Mouse (Mus musculus): ENCODE measurements around the gene Cox4i2. TPM values are rescaled to one million over a fixed set of nuclear protein-coding genes. Genes with fewer than 3 reads are reported as not detected.

Cox4i2 gene
- polyA plus RNA-seq (2015; fragmentation: Nextera tagmentation; extraction: Ambion mirVana): 1.0 and 1.1 TPM in 2 replicates

DNA sequence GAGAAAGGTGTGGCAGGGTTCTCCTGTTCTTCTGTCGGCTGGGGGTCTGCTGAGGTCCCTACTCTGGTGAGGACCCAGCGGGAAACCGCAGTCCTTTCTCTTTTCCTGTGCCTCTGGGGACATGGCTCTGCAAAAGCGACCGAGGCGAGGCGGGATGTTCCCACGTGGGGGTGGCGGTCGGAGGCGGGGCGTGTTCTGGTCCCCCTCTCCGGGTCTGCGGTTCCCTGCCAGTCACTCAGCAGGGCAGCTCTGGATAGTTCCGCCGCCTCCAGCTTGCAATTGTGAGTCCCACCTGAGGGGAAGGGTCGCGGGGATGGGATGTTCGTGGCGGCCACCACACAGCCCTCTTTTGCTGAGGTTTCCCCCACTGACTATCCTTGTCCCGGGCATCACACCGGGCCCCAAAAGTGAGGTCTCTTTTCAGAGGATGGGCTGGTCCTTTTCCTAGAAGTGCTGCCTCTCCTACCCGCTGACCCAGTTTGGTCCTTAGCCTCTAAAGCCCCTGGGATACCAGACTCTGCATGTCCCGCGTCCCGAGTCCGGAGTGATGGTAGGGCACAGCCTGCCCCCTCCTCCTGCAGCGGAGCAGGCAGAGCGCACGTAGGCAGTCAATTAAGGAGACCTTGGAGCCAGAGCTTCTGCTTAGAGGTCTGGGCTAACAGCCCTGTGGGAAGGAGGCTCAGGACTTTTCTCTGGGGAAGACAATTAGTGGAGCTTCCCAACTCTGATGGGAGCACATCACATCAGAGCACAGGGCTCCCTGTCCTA lies at the start of gene Cox4i2:
Gene Cox4i2 (plus strand): TSS at position 230 of the 768 bp plus-strand sequence.
- ATAC-seq (ENCODE audit: insufficient read depth): no peak
- H3K27ac ChIP-seq (replicated peaks): no peak within 1 kb of the TSS
- H3K4me1 ChIP-seq (replicated peaks): peaks cover under 1% of the 10 kb centered on the region
- no peak within 1 kb of the TSS for H3K4me3 ChIP-seq (replicated peaks)
- 6% methylated on average over 30 of the region's 30 CpGs for WGBS (ENCODE audit: insufficient replicate concordance)
- peaks cover 45% of the 10 kb centered on the region for H3K27me3 ChIP-seq
- H3K9me3 ChIP-seq (replicated peaks): no peaks in the 10 kb centered on the region
- H3K9ac ChIP-seq: no peak within 1 kb of the TSS
- peak within 1 kb of the TSS; percentile 37 for H3K4me2 ChIP-seq
- no peaks in the 10 kb centered on the region for H3K36me3 ChIP-seq (replicated peaks)

DNA sequence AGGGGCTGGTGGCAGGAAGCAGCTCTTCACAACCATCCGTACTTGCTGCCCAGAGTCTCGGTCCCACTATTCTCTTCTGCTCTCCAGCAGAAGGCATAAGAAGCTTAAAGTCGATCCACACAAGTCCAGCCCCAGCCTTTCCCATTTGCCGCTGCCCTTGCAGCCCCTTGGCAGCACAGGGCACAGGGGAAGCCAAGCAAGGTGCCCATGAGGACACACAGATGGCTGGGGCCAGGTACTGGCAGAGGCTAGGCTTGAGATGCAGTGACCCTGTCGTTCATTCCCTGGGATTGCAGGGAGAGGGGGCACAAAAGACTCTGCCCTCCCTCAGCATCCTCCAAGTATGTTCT lies 49.7 kb upstream of the Cox4i2 start:
- Histone ChIP-seq H3K27ac (replicated peaks) (no peak overlapping the region), H3K9me3 (replicated peaks) (no peaks in the 10 kb centered on the region), H3K4me2 (no peak overlapping the region), H3K4me3 (replicated peaks) (no peak overlapping the region), H3K36me3 (replicated peaks) (peaks cover 73% of the 10 kb centered on the region), H3K4me1 (replicated peaks) (peaks cover 18% of the 10 kb centered on the region), H3K9ac (no peak overlapping the region), H3K27me3 (no peaks in the 10 kb centered on the region)
- no peak for ATAC-seq (ENCODE audit: insufficient read depth)
- 79% methylated on average over 5 of the region's 5 CpGs for WGBS (ENCODE audit: insufficient replicate concordance)

DNA sequence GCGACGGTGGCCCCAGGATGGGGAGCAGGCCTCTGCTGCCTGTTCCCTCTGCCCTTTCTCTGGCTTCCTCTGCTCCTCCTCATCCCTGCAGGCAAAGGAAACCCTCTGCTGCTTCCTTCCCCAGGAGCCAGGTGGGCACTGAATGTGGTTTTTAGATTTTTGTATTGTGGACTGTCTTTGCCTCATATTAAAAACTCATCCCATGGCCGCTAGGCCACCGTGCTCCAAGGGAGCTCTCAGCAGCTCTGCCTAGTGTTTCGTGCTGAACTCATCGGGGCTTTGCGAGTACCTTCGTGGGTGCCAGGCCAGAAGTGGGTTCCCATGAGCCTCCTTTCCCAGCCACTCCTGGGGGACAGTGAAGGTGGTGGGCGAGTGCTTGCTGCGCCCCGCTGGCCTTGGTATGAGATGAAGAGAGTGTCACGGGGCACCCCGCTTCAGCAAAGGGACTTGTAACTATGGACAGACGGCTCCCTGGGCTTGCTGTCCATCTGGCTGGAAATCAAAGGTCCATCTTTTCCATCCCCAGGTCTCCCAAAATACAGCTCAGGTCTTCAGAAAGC lies 49.1 kb upstream of the Cox4i2 start:
- H3K9me3 ChIP-seq (replicated peaks): no peaks in the 10 kb centered on the region
- no peak overlapping the region for H3K27ac ChIP-seq (replicated peaks)
- no peak overlapping the region for H3K9ac ChIP-seq
- peaks cover 67% of the 10 kb centered on the region for H3K36me3 ChIP-seq (replicated peaks)
- ATAC-seq (ENCODE audit: insufficient read depth): no peak
- no peak overlapping the region for H3K4me2 ChIP-seq
- peaks cover 18% of the 10 kb centered on the region for H3K4me1 ChIP-seq (replicated peaks)
- H3K27me3 ChIP-seq: no peaks in the 10 kb centered on the region
- WGBS (ENCODE audit: insufficient replicate concordance): 77% methylated on average over 14 of the region's 14 CpGs
- H3K4me3 ChIP-seq (replicated peaks): no peak overlapping the region

DNA sequence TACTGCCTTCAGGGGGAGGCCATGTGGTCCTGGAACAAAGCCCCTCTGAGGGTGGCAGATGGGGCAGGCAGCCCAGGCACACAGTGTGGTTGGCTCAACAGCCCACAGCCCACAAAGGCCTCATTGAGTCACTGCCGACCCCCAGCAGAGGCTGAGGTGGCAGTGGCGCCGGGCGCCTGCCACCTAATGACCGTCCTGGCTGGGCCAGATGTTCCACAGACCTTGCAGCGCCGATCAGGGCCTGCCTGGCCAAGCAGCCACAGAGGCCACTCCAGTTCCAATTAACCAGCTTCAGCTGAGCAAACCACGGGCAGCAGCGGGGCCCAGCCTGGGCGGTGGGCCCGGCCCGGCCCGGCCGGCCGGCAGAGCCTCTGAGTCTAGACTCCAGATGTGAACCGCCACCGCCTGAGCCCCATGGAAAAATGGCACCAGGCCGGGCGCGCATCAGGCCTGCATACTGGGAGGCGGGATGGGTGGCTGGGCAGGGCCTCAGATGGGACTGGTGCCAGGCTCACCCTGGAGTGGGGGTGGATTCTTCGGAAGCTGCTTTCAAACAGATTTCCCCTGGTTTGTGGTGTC lies 47.9 kb upstream of the Cox4i2 start:
- no peak overlapping the region for H3K9ac ChIP-seq
- no peak overlapping the region for H3K27ac ChIP-seq (replicated peaks)
- no peak for ATAC-seq (ENCODE audit: insufficient read depth)

DNA sequence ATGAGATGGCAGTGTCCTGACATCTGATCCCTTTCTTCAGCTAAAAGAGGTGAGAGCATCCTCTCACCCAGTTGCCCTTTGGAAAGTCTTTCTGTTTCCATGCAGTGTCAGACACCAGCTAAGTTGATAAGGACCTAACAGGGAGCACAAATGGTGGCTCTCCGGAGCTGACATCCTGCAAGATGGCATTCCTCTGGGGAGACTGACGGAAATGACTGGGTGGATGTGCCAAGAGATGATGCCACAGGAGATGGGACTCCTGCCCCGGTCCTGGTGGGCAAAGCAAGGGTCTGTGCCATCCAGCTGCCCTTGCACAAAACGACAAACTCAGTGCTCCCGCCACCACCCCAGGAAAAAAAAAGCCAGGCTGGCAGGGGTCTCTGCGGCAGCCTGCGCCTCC lies 46.8 kb upstream of the Cox4i2 start:
- H3K9ac ChIP-seq: peak overlapping the region; percentile 44; the same call in 1 of the 2 replicates
- H3K36me3 ChIP-seq (replicated peaks): peaks cover 45% of the 10 kb centered on the region
- ATAC-seq (ENCODE audit: insufficient read depth): no peak

More for the DNA sequence above, 47.9 kb upstream of the Cox4i2 start:
- Histone ChIP-seq H3K4me2 (no peak overlapping the region), H3K27me3 (no peaks in the 10 kb centered on the region), H3K4me1 (replicated peaks) (peaks cover 21% of the 10 kb centered on the region), H3K36me3 (replicated peaks) (peaks cover 55% of the 10 kb centered on the region), H3K4me3 (replicated peaks) (no peak overlapping the region), H3K9me3 (replicated peaks) (no peaks in the 10 kb centered on the region)
- 88% methylated on average over 22 of the region's 22 CpGs for WGBS (ENCODE audit: insufficient replicate concordance)

DNA sequence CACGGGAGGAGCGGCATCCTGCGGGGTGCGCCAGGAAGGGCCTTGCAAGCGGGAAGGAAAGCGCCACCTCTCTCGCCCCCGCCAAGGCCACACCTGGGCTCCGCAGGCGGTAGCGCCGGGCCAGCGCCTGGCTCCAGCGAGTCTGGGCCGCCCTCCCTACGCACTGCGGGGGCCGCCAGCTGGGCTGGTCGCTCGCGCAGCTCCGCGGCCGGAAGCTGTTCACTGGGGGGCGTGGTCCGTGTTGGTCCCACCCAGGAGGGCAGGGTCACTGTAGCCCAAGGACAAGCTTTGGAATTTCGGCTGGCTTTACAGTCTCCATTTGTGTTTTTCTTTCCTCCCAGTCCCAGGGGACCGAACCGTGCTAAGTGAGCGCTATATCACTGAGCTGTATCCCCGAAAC lies 46.3 kb upstream of the Cox4i2 start:
- Histone ChIP-seq H3K27me3 (no peaks in the 10 kb centered on the region), H3K9ac (peak overlapping the region; percentile 44; the same call in 1 of the 2 replicates), H3K36me3 (replicated peaks) (peaks cover 40% of the 10 kb centered on the region), H3K27ac (replicated peaks) (peak overlapping the region; percentile 51; the same call in 1 of the 2 replicates), H3K9me3 (replicated peaks) (no peaks in the 10 kb centered on the region), H3K4me1 (replicated peaks) (peaks cover 21% of the 10 kb centered on the region), H3K4me2 (peak overlapping the region; percentile 59), H3K4me3 (replicated peaks) (peak overlapping the region; percentile 42)
- ATAC-seq (ENCODE audit: insufficient read depth): peak; percentile 83
- 24% methylated on average over 31 of the region's 31 CpGs for WGBS (ENCODE audit: insufficient replicate concordance)

More for the DNA sequence above, 46.8 kb upstream of the Cox4i2 start:
- WGBS (ENCODE audit: insufficient replicate concordance): 48% methylated on average over 7 of the region's 7 CpGs
- Histone ChIP-seq H3K27ac (replicated peaks) (peak overlapping the region; percentile 51; the same call in 1 of the 2 replicates), H3K4me3 (replicated peaks) (peak overlapping the region; percentile 42), H3K27me3 (no peaks in the 10 kb centered on the region), H3K4me1 (replicated peaks) (peaks cover 21% of the 10 kb centered on the region), H3K9me3 (replicated peaks) (no peaks in the 10 kb centered on the region), H3K4me2 (peak overlapping the region; percentile 59)

DNA sequence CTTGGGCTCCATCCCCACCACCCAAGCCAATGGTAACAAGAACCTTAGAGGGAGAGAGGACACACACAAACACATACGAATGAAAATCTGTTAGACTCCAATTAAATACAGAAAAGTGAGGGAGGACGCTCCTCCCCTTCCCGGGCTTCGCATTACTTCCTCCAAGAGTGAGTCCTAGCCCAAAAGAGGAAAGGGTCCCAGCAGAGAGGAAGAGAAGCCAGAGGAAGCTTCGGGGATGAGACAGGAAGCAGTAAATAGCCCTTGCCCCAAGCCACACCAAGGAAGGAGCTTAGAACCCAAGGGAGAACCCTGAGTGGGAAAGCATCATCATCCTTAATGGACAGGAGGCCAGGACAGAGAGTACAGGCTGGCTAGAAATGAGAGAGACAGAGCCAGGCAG lies 44.9 kb upstream of the Cox4i2 start:
- WGBS (ENCODE audit: insufficient replicate concordance): 45% methylated on average over 5 of the region's 5 CpGs
- ATAC-seq (ENCODE audit: insufficient read depth): no peak

DNA sequence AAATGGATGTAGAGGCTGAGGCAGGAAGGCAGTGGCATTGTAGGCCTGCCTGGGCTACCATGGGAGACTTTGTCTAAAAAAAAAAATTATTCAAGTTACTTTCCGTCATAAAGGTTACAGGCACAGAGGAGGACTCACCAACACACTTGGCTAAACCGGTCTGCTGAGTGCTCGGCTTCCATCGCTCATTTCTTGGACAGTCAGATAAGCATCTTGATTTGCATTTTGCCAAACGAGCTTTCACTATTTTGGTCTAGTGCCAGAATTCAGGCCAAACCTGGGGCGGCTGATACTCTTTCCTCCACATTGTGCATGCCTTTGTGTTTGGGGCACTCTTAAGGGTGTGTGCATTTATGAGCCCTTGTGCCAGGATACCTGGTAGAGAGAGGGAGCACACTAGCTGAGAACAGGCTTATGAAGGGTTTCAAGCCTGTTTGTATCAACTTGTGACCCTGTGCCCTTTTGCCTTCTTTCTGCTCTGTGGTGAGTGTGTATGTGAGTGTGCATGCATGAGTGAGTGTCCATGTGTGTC lies 37.7 kb upstream of the Cox4i2 start:
- Histone ChIP-seq H3K4me1 (replicated peaks) (no peaks in the 10 kb centered on the region), H3K36me3 (replicated peaks) (no peaks in the 10 kb centered on the region), H3K27ac (replicated peaks) (no peak overlapping the region), H3K9ac (no peak overlapping the region), H3K4me2 (no peak overlapping the region), H3K9me3 (replicated peaks) (no peaks in the 10 kb centered on the region), H3K4me3 (replicated peaks) (no peak overlapping the region), H3K27me3 (no peaks in the 10 kb centered on the region)
- WGBS (ENCODE audit: insufficient replicate concordance): 57% methylated on average over 6 of the region's 6 CpGs
- no peak for ATAC-seq (ENCODE audit: insufficient read depth)

More for the DNA sequence above, 44.9 kb upstream of the Cox4i2 start:
- Histone ChIP-seq H3K9ac (no peak overlapping the region), H3K27me3 (no peaks in the 10 kb centered on the region), H3K36me3 (replicated peaks) (peaks cover 27% of the 10 kb centered on the region), H3K4me3 (replicated peaks) (no peak overlapping the region), H3K9me3 (replicated peaks) (no peaks in the 10 kb centered on the region), H3K4me1 (replicated peaks) (peaks cover 21% of the 10 kb centered on the region), H3K4me2 (no peak overlapping the region), H3K27ac (replicated peaks) (no peak overlapping the region)

DNA sequence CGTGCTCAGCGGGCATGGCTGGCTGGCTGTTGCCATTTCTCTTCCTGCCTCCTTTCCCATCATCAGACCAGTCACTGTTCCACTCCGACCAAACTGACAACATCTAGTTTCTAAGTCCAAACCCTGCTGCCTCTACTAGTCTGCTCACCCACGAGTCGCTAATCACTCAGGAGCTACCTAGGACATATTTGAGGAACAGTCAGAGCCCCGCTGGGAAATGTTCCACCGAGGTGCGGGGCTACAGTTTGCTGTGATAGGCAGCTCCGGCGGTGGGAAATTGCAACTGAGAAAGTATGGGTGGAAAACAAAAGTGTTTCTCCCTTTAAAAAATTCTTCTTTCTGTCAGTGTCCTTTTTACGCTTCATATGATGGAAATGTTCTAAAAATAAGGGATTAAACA lies 36.3 kb upstream of the Cox4i2 start:
- Histone ChIP-seq H3K4me1 (replicated peaks) (no peaks in the 10 kb centered on the region), H3K27ac (replicated peaks) (no peak overlapping the region), H3K36me3 (replicated peaks) (no peaks in the 10 kb centered on the region), H3K9me3 (replicated peaks) (no peaks in the 10 kb centered on the region), H3K27me3 (peaks cover 7% of the 10 kb centered on the region), H3K4me2 (no peak overlapping the region), H3K9ac (no peak overlapping the region), H3K4me3 (replicated peaks) (no peak overlapping the region)
- ATAC-seq (ENCODE audit: insufficient read depth): no peak
- 69% methylated on average over 11 of the region's 11 CpGs for WGBS (ENCODE audit: insufficient replicate concordance)

DNA sequence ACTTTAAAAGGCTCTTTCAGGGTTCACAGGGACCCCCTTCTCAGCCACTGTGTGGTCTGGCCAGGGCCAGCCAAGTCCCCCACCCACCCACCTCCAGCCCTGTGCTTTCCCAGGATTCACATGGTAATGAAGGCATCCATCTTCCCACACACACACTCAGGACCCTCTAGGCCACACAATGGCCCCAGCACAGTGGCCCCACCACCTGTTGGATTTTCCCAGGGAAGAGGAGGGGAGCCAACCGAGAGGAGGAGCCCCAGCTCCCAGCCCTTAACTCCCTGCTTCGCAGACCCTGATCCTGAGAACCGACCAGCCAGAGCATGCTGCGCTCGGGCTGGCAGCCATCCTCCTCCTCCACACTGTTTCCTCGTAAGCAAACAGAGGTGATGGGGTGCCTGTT lies 35.9 kb upstream of the Cox4i2 start:
- no peaks in the 10 kb centered on the region for H3K4me1 ChIP-seq (replicated peaks)
- no peaks in the 10 kb centered on the region for H3K9me3 ChIP-seq (replicated peaks)
- H3K27ac ChIP-seq (replicated peaks): no peak overlapping the region
- no peaks in the 10 kb centered on the region for H3K36me3 ChIP-seq (replicated peaks)
- ATAC-seq (ENCODE audit: insufficient read depth): no peak
- H3K9ac ChIP-seq: no peak overlapping the region
- H3K4me2 ChIP-seq: no peak overlapping the region
- 62% methylated on average over 6 of the region's 6 CpGs for WGBS (ENCODE audit: insufficient replicate concordance)
- H3K27me3 ChIP-seq: peaks cover 11% of the 10 kb centered on the region
- no peak overlapping the region for H3K4me3 ChIP-seq (replicated peaks)

DNA sequence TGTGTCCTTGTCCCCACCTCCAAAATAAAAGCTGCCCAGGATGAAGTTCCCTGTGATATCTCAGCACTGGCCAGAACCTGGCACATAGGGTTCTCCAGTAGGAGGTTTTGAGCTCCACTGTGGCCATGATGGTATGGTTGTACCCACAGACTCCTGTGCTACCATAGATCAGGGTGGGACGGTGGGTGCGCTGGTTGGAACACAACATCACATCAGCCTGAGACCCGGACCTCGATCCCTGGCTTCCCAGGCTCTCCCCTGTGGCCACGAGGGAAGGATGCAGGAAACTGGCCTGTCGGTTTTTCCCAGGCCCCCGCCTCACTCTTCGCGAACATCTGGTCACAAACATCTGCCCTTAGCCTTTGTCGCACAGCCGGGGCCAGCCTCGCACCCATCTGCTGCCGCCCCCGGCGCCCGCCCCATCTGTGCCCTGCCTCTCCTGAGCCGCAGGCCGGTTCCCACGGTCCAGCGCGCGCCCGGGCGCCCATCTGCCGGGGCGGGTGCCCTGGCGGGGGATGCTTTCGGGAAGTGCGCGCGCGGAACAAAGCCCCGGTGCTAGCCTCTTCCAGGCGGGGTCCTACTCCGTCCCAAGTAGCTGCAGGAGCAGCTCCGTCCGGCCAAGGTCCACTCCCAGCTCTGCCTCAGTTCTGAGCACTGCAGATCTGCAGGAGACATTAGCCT lies 30.2 kb upstream of the Cox4i2 start:
- Histone ChIP-seq H3K36me3 (replicated peaks) (no peaks in the 10 kb centered on the region), H3K4me3 (replicated peaks) (peak overlapping the region; percentile 22), H3K27ac (replicated peaks) (no peak overlapping the region), H3K9ac (no peak overlapping the region), H3K4me1 (replicated peaks) (peaks cover 28% of the 10 kb centered on the region), H3K4me2 (peak overlapping the region; percentile 53), H3K27me3 (peaks cover 46% of the 10 kb centered on the region), H3K9me3 (replicated peaks) (no peaks in the 10 kb centered on the region)
- WGBS (ENCODE audit: insufficient replicate concordance): 5% methylated on average over 37 of the region's 37 CpGs
- no peak for ATAC-seq (ENCODE audit: insufficient read depth)

Data from liver, embryonic 15.5 days (tissue).